Mouse (Mus musculus) liver, adult 2 months (tissue): ENCODE measurements around the gene Chchd6.

Source experiments
- CTCF ChIP-seq: fragments of 200-500 bp; IDR thresholded peaks from 2 replicates; pipeline ENCODE4 v1.5.1; 2011; ENCODE audit warnings: low read depth, low read length, control low read depth
- POLR2A ChIP-seq: fragments of 200-500 bp; IDR thresholded peaks from 2 replicates; pipeline ENCODE4 v1.6.1; 2011; ENCODE audit warnings: low read length, control low read depth; ENCODE audit not compliant: insufficient read depth; ENCODE audit errors: extremely low read depth

DNA sequence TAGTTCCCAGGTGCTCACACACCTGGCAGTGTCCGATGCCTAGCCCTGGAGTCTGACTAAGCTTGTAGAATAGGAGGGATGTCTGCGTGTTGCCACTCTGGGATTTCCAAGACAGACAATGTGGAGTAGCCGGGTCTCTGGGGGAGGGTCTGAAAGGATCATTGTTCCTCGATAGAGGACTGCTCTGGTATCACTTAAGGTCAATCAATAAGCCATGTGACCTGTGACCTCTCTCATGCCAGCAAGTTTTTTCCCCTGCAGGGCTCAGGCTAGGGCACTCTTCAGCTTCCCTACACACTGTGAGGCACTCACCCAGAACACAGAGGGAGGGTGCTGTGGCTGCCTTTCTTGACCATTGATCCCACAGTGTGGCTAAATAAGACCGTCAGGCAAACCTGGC, 213.6 kb downstream of the Chchd6 start:
- TF ChIP-seq CTCF (no peak), POLR2A (no peak)
